Comparison of ENCODE assay signal across 8 mouse cellular contexts in genomic region chr8:64849897-64850541, GRCm38 (mm10). TPM values are rescaled to one million over a fixed set of nuclear protein-coding genes. Genes with fewer than 3 reads are reported as not detected.
DNase-seq lines count a peak whose midpoint lies in the region; ATAC-seq and TF ChIP-seq lines count a peak whose summit lies in the region.

Gene Klhl2 (minus strand): TSS chr8:64850017.

- no peaks in the 10 kb centered on the region for H3K27me3 ChIP-seq in forebrain, embryonic 11.5 days (ENCODE audit: control insufficient read depth, insufficient read depth, low read length)
- no peaks in the 10 kb centered on the region for H3K27me3 ChIP-seq in lung, embryonic 15.5 days

- peak; percentile 84 for ATAC-seq in CD4-positive, CD25-positive, alpha-beta regulatory T cell, adult 4 months
- peak; percentile 84 for ATAC-seq in forebrain, embryonic 11.5 days (replicated peaks; ENCODE audit: low FRiP score)
- peak; percentile 91 for ATAC-seq in lung, embryonic 15.5 days (ENCODE audit: borderline replicate concordance, extremely low read depth, low FRiP score, low TSS enrichment)

- H3K4me2 ChIP-seq in forebrain, embryonic 11.5 days (ENCODE audit: low read depth, low read length, severe bottlenecking), result peak within 1 kb of the TSS; percentile 74
- H3K4me2 ChIP-seq in lung, embryonic 15.5 days, result peak within 1 kb of the TSS; percentile 87

- no peaks in the 10 kb centered on the region for H3K9me3 ChIP-seq in forebrain, embryonic 11.5 days (ENCODE audit: control insufficient read depth, low read length)
- no peaks in the 10 kb centered on the region for H3K9me3 ChIP-seq in lung, embryonic 15.5 days

- H3K4me1 ChIP-seq in forebrain, embryonic 11.5 days (replicated peaks; ENCODE audit: control insufficient read depth, insufficient read depth, low read length), result peaks cover 6% of the 10 kb centered on the region; the same call in 1 of the 2 replicates
- H3K4me1 ChIP-seq in lung, embryonic 15.5 days, result peaks cover 12% of the 10 kb centered on the region; the same call in 1 of the 2 replicates

- under 1% methylated on average over 38 of the region's 68 CpGs for WGBS in forebrain, embryonic 11.5 days
- WGBS in large intestine, adult 2 months, result 2% methylated on average over 51 of the region's 68 CpGs
- WGBS in lung, embryonic 15.5 days, result under 1% methylated on average over 52 of the region's 68 CpGs

- peak; percentile 87; the same call in 1 of the 2 replicates for TF ChIP-seq POLR2A in brain, embryonic 14.5 days (IDR thresholded peaks at IDR 0.05; ENCODE audit: borderline replicate concordance, extremely low read depth, insufficient read depth, insufficient read length, poor library complexity, severe bottlenecking)

- H3K9ac ChIP-seq in forebrain, embryonic 11.5 days (ENCODE audit: low read length), result peak within 1 kb of the TSS; percentile 92
- H3K9ac ChIP-seq in lung, embryonic 15.5 days, result peak within 1 kb of the TSS; percentile 78

- peak; percentile 91 for DNase-seq in brain, embryonic 14.5 days (ENCODE audit: low read depth)
- peak; percentile 86 for DNase-seq in forebrain, embryonic 11.5 days (ENCODE audit: low spot score)
- DNase-seq in heart, postnatal 10 days, result peak; percentile 72 to 81
- DNase-seq in large intestine, adult 2 months (ENCODE audit: low read depth, low spot score), result no peak
- DNase-seq in ovary, adult 18-20 months (ENCODE audit: low spot score), result peak; percentile 73
- DNase-seq in thymus, postnatal 0 days (ENCODE audit: low spot score), result peak; percentile 73

- peak within 1 kb of the TSS; percentile 95 for H3K4me3 ChIP-seq in forebrain, embryonic 11.5 days (ENCODE audit: low read depth, low read length)
- peak within 1 kb of the TSS; percentile 89 for H3K4me3 ChIP-seq in lung, embryonic 15.5 days

- intact Hi-C loops in heart, postnatal 10 days (cut with DNase I), result loop anchor here (5.0 to 10.0 kb wide), 2 partner anchors 118 to 235 kb away; partner anchors contain the start of gene Msmo1

- peak within 1 kb of the TSS; percentile 62 for H3K27ac ChIP-seq in forebrain, embryonic 11.5 days (ENCODE audit: low read depth, low read length)
- peak within 1 kb of the TSS; percentile 71 for H3K27ac ChIP-seq in lung, embryonic 15.5 days

- TF ChIP-seq CTCF in brain, embryonic 14.5 days (IDR thresholded peaks at IDR 0.05; ENCODE audit: borderline replicate concordance, extremely low read depth, insufficient read depth, insufficient read length), result no peak

- H3K36me3 ChIP-seq in forebrain, embryonic 11.5 days (ENCODE audit: control insufficient read depth, insufficient read depth, low read length), result no peaks in the 10 kb centered on the region
- H3K36me3 ChIP-seq in lung, embryonic 15.5 days, result no peaks in the 10 kb centered on the region

RNA-seq across cellular contexts. Expression of gene Klhl2, which starts in this region (rescaled TPM):
- polyA plus RNA-seq in CD4-positive, CD25-positive, alpha-beta regulatory T cell, adult 4 months (2017; shearing (Covaris generic)), result 1 to 10 TPM; 3.9 to 9.9 TPM
- 41.2 and 44.9 TPM in 2 replicates for polyA plus RNA-seq in brain, embryonic 14.5 days (2012; rRNA removed)
- polyA plus RNA-seq in forebrain, embryonic 11.5 days (2014; fragmentation: Nextera tagmentation; extraction: Ambion mirVana), result 22.6 and 26.0 TPM in 2 replicates
- 10 to 100 TPM; 13.7 to 13.9 TPM for total RNA-seq in heart, postnatal 10 days (2021)
- 10.2 and 12.3 TPM in 2 replicates for polyA plus RNA-seq in large intestine, adult 2 months (2012; rRNA removed)
- polyA plus RNA-seq in lung, embryonic 15.5 days (2015; fragmentation: Nextera tagmentation; extraction: Ambion mirVana), result 15.4 and 16.0 TPM in 2 replicates
- 8.1 and 8.4 TPM in 2 replicates for polyA plus RNA-seq in thymus, postnatal 0 days (2015; fragmentation: Nextera tagmentation; extraction: Ambion mirVana)
